Mouse (Mus musculus): ENCODE results near the gene Armcx1.
A peak's percentile ranks its signal among the peaks of the same experiment; 100 is the strongest.

DNA sequence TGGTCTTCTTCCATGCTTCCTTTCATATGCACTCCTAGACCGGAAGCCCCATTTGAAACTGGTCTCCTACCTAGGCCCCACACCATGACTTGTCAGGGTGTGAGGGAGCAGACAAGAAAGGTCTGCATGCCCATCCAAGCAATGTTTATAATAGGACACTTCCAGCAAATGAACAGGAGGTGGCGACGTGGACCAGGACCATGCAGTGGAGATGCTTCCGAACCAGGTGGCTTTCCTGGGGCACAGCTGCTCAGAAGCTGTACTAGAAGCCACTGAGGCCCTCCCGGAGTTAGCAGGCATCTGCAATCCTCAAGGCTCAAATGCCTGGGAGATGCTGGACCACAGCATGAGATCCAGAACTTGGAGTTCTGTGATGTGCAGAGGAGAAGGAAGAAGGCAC lies 28.7 kb downstream of the Armcx1 start:
- TF ChIP-seq CTCF (IDR thresholded peaks at IDR 0.05; ENCODE audit: control insufficient read depth, insufficient read depth, insufficient read length), result peak; percentile 66
- TF ChIP-seq MYOG (IDR thresholded peaks at IDR 0.05; ENCODE audit: control insufficient read depth, extremely low read depth, insufficient read length), result no peak
- no peak for TF ChIP-seq MYOD1 (IDR thresholded peaks at IDR 0.05; ENCODE audit: control insufficient read depth, insufficient read length, low read depth)
- no peak for TF ChIP-seq MAX (IDR thresholded peaks at IDR 0.05)
